Comparison of ENCODE assay signal across 8 mouse cellular contexts in genomic region chr11:95009629-95010014, GRCm38 (mm10). TPM values are rescaled to one million over a fixed set of nuclear protein-coding genes. Genes with fewer than 3 reads are reported as not detected.
A peak's percentile ranks its signal among the peaks of the same experiment; 100 is the strongest.
DNase-seq lines count a peak whose midpoint lies in the region; ATAC-seq and TF ChIP-seq lines count a peak whose summit lies in the region.

TSS of gene Samd14 (plus strand) at chr11:95009879.

- H3K9ac ChIP-seq in heart, embryonic 16.5 days (ENCODE audit: low read length), result peak within 1 kb of the TSS; percentile 77
- H3K9ac ChIP-seq in neural tube, embryonic 15.5 days (replicated peaks), result peak within 1 kb of the TSS; percentile 96

- no peak for TF ChIP-seq CTCF in bone marrow macrophage, adult 2 months (IDR thresholded peaks at IDR 0.05; ENCODE audit: low read depth, low read length)
- no peak for TF ChIP-seq CTCF in embryonic fibroblast, embryonic 13.5 days (IDR thresholded peaks at IDR 0.05; ENCODE audit: borderline replicate concordance, insufficient read depth, low read length)
- TF ChIP-seq CTCF in lung, adult 2 months (IDR thresholded peaks at IDR 0.05; ENCODE audit: insufficient read depth, low read length), result no peak

- peak within 1 kb of the TSS; percentile 66 for H3K4me3 ChIP-seq in bone marrow macrophage, adult 2 months (ENCODE audit: insufficient read depth, low read length)
- H3K4me3 ChIP-seq in embryonic fibroblast, embryonic 13.5 days (ENCODE audit: insufficient read depth, low read length), result peak within 1 kb of the TSS; percentile 32
- H3K4me3 ChIP-seq in heart, embryonic 16.5 days (ENCODE audit: low read length), result peak within 1 kb of the TSS; percentile 64
- peak within 1 kb of the TSS; percentile 59 for H3K4me3 ChIP-seq in lung, adult 2 months (replicated peaks; ENCODE audit: extremely low read depth, low read depth, low read length)
- peak within 1 kb of the TSS; percentile 96 for H3K4me3 ChIP-seq in neural tube, embryonic 15.5 days (replicated peaks)

- no peaks in the 10 kb centered on the region for H3K27me3 ChIP-seq in heart, embryonic 16.5 days (ENCODE audit: control insufficient read depth, insufficient read depth, low read length)
- no peaks in the 10 kb centered on the region for H3K27me3 ChIP-seq in neural tube, embryonic 15.5 days (replicated peaks)

- under 1% methylated on average over 31 of the region's 32 CpGs for WGBS in heart, embryonic 16.5 days
- under 1% methylated on average over 31 of the region's 32 CpGs for WGBS in lung, adult 2 months
- 0% methylated on average over 32 of the region's 32 CpGs for WGBS in neural tube, embryonic 15.5 days

- H3K4me2 ChIP-seq in heart, embryonic 16.5 days (ENCODE audit: low read depth, low read length), result peak within 1 kb of the TSS; percentile 73
- H3K4me2 ChIP-seq in neural tube, embryonic 15.5 days, result peak within 1 kb of the TSS; percentile 82

- intact Hi-C loops in heart, postnatal 25 days (cut with DNase I), result no loop called here

- peak; percentile 98 for DNase-seq in heart, adult 11 months
- no peak for DNase-seq in heart, postnatal 25 days (ENCODE audit: low spot score)
- peak in 1 of 2 experiments; percentile 63 for DNase-seq in layer of hippocampus, adult 18-20 months (ENCODE audit: low spot score in 2 of 2)
- no peak for DNase-seq in lung, adult 2 months

- no peak for TF ChIP-seq POLR2A in bone marrow macrophage, adult 2 months (IDR thresholded peaks at IDR 0.05; ENCODE audit: borderline replicate concordance, low read depth, low read length)
- TF ChIP-seq POLR2A in embryonic fibroblast, embryonic 13.5 days (IDR thresholded peaks at IDR 0.05; ENCODE audit: low read depth, low read length), result peak; percentile 41
- no peak for TF ChIP-seq POLR2A in lung, adult 2 months (IDR thresholded peaks at IDR 0.05; ENCODE audit: borderline replicate concordance, extremely low read depth, low read depth, low read length)

- peaks cover 5% of the 10 kb centered on the region for H3K36me3 ChIP-seq in heart, embryonic 16.5 days (ENCODE audit: control insufficient read depth, insufficient read depth)
- peaks cover 20% of the 10 kb centered on the region for H3K36me3 ChIP-seq in neural tube, embryonic 15.5 days

- ATAC-seq in heart, embryonic 16.5 days (replicated peaks; ENCODE audit: extremely low read depth, insufficient read depth, low FRiP score), result peak; percentile 43
- ATAC-seq in neural tube, embryonic 15.5 days (ENCODE audit: low FRiP score), result peak; percentile 79

- H3K9me3 ChIP-seq in heart, embryonic 16.5 days (replicated peaks; ENCODE audit: control insufficient read depth, low read length), result no peaks in the 10 kb centered on the region
- H3K9me3 ChIP-seq in neural tube, embryonic 15.5 days (replicated peaks), result no peaks in the 10 kb centered on the region

- peaks cover 18% of the 10 kb centered on the region for H3K4me1 ChIP-seq in bone marrow macrophage, adult 2 months (ENCODE audit: control insufficient read depth, insufficient read depth, low read length)
- peaks cover 4% of the 10 kb centered on the region; the same call in 1 of the 2 replicates for H3K4me1 ChIP-seq in embryonic fibroblast, embryonic 13.5 days (ENCODE audit: control insufficient read depth, insufficient read depth, low read length)
- H3K4me1 ChIP-seq in heart, embryonic 16.5 days (ENCODE audit: control insufficient read depth, insufficient read depth, low read length), result peaks cover 28% of the 10 kb centered on the region
- H3K4me1 ChIP-seq in lung, adult 2 months (ENCODE audit: control insufficient read depth, insufficient read depth, low read length), result peaks cover 9% of the 10 kb centered on the region
- peaks cover 69% of the 10 kb centered on the region for H3K4me1 ChIP-seq in neural tube, embryonic 15.5 days

- no peak within 1 kb of the TSS for H3K27ac ChIP-seq in bone marrow macrophage, adult 2 months (ENCODE audit: insufficient read depth, low read depth, low read length)
- H3K27ac ChIP-seq in embryonic fibroblast, embryonic 13.5 days (ENCODE audit: insufficient read depth, low read length), result peak within 1 kb of the TSS; percentile 49
- H3K27ac ChIP-seq in heart, embryonic 16.5 days (ENCODE audit: low read length), result peak within 1 kb of the TSS; percentile 83
- H3K27ac ChIP-seq in neural tube, embryonic 15.5 days (replicated peaks), result peak within 1 kb of the TSS; percentile 97

RNA-seq across cellular contexts. Expression of gene Samd14, which starts in this region (rescaled TPM):
- total RNA-seq in heart, postnatal 25 days (2021), result 1 to 10 TPM; 1.2 to 1.5 TPM
- polyA plus RNA-seq in bone marrow macrophage, adult 2 months (2012; ENCODE audit: insufficient read depth, insufficient read length, missing spikeins), result not detected in 2 replicates
- 11.6 and 14.2 TPM in 2 replicates for polyA plus RNA-seq in embryonic fibroblast, embryonic 13.5 days (2011; ENCODE audit: insufficient read length, low read depth, missing spikeins)
- polyA plus RNA-seq in heart, embryonic 16.5 days (2015; fragmentation: Nextera tagmentation; extraction: Ambion mirVana), result 8.6 and 9.0 TPM in 2 replicates
- 10 to 100 TPM; 38.2 to 42.8 TPM for total RNA-seq in layer of hippocampus, adult 18-20 months (2021)
- polyA plus RNA-seq in lung, adult 2 months (2012; rRNA removed), result 5.9 and 7.0 TPM in 2 replicates
- 139 and 167 TPM in 2 replicates for polyA plus RNA-seq in neural tube, embryonic 15.5 days (2015; fragmentation: Nextera tagmentation; extraction: Ambion mirVana)

Comparison
In these comparisons a context has a peak if more than half of its experiments do, and no peak if none do; other contexts are left out.
1. RNA of gene Samd14 (total RNA-seq): 38.2 to 42.8 TPM in layer of hippocampus, adult 18-20 months; 1.2 to 1.5 TPM in heart, postnatal 25 days; every median in the first group is over 10 times any median in the second.
2. H3K4me3 ChIP-seq: peak in every context shown above with its lines; median percentile 96 in neural tube, embryonic 15.5 days; 66 in bone marrow macrophage, adult 2 months; 64 in heart, embryonic 16.5 days; 59 in lung, adult 2 months; 32 in embryonic fibroblast, embryonic 13.5 days.